Mouse (Mus musculus) embryo, embryonic 11.5 days (tissue): Measurements from ENCODE around the gene Msi2.

Experiments
- DNase-seq: peaks from one replicate; pipeline ENCODE4 v3.0.0-alpha.2; 2012; ENCODE audit warnings: low read depth, low spot score

Msi2 gene

DNA sequence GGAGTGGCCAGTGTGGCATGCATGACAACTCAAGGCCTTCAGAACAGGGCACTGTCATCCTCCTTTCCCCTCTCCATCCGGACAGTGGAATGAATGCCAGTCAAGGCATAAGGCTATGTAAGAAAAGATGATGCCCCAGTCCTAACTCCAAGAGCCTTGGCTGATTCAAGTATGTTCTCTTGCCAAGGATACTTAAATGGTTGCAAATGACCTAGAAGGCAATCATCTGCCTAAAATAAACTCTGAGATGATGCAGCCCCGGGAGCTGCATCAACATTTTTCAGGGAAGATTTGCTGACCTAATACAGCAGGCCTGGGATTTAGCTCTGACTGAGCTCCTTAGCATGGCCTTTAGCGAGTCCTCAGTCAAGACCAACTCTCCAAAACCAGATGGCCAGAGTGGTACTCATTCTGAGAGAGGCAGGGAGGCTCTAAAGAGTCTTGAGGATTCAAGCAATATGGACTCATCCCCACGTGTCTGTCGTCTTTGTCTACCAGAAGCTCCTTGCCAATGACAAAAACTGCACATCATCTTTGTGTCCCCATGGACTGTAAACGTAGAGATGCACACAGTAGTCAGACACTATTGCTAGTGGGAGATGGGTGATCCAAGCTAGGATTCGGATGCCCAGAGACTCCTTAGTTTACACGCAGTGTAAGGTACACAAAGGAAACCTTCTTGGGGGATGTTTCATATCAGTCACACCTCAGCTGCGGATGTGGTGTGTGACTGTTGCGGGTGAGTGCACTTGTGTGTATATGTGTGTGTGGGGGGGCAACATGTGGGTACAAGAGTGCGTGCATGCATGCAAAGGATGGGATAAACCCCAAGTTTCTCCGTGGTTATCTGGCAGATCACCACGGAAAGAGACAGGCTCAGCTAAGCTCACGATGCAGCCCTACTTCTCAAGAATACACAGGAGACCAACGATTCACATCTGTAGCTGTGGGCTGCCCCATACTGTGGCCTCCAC lies 176.4 kb downstream of the Msi2 start:
- no peak for DNase-seq

DNA sequence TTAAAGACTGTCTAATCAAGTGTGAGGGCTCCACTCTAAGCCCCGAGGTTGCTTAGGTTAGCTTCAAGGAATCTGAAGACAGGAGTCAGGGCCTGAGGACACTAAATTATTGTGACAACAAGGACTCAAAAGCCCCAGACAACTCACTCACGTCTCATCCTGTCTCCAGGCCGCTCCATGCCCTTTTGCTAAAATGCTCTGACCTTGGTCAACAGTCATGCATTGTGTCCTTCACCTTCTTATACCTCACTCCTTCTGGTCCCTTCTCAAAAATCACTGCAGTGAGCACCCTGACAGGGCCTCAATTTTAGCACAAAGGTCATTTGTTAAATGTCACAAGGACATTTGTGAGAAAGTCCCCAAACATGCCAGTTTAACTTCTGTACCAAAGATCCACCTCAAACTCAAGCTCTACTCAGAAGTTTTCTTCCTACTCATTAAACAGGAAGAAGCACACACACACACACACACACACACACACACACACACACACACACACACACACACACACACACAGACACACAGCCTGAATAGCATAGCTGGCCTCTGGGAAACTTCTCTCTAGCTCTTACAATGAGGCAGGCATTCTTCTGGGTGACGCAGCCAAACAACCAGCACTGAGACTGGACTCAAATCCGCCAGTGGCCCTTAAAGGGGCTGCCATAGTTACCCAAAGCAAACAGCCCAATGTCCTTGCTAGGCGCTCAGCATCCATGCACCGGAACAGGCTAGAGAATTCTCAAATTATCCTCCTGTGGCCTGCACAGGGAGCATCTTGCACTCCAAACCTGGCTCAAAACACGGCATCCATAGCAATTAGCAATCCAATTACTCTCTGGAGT lies 178.5 kb downstream of the Msi2 start:
- DNase-seq: no peak

DNA sequence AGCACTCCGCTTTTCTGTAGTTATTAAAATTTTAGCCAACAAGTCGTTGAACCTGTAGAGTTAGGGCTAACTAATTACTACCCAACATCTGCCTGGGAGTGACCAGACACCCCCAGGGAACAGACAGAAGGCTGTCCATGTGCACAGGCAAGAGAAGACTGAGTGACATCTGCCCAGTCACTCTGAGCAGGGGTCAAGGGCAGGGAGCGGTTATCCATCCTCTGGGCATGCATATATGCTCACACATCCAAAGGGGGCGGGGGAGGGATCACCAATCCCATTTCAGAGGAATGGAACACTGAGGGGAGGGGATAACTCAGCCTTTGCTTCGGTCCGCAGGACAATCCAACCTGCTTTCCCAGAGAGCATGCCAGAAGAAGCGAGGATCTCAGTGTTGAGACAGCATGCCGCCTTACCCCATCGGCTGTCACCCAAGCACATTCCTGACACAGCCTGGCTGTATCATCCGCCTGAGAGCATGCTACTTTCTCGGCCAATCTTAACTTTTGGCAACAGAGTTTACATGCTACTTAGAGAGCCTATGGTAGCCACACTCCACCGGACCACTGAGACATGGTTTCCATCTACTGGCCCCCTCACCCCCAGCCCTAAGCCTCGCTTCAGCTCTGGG lies 179.5 kb downstream of the Msi2 start:
- DNase-seq: no peak

DNA sequence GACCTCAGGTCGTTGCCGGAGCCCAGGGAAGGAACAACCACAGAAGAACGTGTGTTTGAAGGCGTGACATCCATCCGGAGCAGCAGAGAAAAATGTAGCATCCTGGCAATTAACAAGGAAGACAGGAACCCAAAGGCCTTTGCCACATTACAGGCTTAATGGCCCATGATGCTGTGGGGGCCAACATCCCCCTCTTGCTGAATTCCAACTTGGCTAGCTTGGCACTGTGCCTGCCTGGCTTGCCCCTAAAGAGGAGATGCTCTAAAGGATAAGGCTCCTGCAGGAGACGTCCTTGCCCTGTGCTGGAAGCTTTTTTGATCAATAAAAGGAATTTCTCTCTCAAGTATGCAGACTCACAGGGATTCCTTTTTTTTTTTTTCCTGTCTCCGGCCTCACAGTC lies 181.0 kb downstream of the Msi2 start:
- no peak for DNase-seq

DNA sequence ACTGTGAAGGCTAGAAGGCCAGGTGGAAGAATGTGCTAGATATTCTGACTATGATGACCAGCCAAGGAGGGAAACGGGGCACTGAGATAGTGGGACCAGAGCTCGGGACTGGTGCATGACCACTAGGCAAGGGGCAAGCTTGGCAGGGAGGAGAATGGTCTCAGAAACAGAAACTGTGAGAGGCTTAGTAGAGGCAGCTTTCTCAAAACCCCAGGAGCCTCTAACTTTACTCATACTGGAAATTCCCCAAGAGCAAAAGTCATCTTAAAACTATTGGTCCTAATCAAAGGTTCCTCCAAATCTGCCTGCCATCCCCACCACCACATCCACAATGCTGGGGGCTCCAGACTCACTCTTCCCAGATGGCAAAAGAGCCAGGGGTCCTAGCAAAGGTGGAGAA lies 181.5 kb downstream of the Msi2 start:
- DNase-seq: no peak

DNA sequence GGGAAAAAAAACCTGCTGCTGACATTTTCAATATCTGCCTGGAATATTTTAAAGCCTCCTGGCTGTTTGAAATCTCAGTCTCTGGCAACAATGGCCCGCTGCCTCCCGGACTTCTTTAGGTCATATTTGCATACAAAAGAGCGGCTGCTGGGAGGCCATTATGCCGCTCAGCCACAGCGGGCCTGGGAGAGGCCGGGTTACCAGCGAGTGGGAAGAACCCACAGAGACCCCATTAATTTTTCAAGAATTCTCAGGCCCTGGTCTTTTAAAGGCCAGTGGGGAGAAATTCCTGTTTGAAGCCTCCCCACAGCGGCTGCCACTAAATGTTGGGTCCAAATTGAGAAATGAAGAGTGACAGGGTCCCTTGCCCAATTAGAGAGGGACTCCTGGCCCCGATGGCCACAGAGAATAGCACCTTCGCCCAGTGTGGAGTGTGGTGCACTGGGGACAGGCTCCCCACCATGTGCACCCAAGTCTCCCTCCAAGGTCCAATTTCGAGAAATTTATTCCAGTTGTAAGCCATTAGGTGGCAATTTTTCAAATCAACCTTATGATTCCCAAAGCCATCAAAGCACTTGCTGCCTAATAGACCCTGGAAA lies 183.9 kb downstream of the Msi2 start:
- no peak for DNase-seq

DNA sequence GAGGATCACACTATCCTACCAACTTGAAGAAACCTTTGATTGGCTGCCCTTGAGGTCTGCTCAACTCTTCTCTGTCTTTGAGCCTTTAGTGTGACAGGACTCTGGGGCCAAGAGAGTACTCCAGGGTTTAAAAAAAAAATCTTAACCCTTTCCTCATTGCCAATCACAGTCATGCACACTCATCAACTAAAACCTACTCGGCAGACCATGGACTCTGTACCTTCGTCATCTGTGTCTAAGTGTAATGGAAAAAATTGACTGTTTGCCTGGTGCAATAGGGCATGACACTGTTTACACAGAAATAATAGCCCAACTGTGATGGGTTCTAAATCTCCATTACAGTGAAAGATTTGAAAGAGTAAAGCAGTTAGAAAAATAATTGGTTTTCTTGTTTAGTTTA lies 186.3 kb downstream of the Msi2 start:
- no peak for DNase-seq

DNA sequence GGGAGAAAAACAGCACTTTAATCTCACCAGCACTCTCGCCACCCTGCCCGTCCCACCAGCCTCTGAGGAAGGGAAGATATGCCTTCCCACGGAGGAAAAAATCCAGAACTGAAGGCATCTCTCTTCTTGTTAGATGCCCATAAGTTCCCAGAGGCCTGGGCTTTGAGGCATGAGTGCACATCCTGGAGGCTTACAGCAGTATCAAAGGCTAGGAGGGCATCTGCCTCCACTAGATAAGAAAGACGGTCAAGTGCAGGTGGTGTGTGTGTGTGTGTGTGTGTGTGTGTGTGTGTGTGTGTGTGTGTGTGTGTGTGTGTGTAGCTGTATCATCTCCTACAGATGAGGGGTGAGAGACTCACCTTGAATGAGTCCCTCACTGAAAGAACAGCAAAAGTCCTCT lies 188.3 kb downstream of the Msi2 start:
- DNase-seq: no peak

DNA sequence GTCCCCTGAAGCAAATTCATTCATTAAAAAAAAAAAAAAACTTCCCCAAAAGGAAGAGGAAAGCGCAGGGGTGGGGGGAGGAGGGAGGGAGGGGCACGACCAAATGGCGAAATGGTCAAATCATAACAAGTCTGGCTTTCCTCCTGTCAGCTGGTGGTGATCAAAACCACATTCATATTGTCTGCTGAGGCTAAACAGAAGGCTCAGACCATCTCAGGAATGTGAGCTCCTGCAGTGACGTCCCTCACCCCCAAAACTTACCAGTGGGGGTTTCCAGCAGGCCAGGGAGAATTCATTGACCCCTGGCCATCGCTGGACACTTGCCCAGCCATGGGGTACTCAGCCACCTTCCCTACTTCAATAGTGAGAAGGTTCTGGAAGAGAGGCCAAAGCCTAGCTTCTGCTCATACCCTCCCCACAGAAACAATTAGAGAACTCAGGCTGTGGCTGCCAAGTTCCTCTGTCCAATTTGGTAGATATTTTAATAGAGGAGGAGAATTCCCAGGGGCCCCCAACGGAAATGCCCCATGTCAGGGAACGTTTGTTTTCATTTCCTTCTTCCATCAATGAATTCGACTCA lies 189.7 kb downstream of the Msi2 start:
- DNase-seq: no peak

DNA sequence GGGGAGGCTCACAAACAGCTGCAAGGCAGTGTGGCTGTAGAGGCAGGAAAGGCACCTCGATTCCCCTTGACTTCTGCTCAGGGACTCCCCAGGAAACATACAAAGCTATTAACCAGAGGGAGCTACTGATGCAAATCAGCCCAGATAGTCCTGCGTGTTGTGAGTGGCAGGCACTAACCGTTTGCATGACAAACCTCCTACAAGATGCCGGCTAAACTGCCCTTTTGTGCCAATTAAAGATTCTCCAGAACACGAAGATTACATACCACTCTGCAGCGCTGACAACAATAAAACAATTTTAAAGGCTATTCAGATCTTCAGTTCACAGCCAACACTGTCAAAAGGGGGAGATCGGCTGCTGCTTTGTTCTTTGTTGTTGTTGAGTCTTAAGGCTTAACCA lies 191.6 kb downstream of the Msi2 start:
- no peak for DNase-seq

DNA sequence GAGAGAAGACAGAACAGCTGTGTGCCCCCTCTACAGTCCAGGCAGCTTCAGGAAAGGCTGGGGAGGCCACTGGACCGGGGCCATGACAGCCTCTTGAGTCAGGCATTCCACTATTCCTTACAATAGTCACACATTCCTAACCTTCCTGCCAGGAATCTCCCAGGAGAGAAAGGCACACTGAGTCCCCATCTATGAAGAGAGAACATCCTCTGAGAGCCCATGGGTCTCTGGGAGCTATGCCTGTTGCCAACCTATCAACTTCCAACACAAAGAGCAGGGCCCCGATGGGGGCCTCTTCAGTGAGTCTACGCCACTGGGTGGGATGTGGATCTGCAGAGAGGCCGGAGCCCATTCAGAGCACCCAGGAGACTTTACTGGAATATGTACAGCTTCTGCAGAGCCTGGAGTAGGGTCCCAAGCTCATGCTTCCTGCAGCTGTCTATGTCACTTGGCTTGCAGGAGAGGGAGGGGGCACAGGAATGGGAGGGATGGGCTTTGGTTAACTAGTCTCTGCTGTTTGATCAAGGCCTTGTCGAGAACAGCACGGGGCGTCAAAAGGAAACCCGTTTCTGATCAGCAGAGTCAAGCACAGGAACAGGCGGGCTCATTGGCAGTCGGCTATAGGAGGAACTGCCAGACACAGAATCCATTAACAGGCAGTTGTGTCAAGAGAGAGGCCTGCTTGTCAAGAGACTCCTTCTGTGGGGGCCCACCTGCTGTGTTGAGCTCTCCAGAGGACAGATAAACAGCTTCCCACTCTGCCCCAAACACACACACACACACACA lies 193.3 kb downstream of the Msi2 start:
- no peak for DNase-seq

DNA sequence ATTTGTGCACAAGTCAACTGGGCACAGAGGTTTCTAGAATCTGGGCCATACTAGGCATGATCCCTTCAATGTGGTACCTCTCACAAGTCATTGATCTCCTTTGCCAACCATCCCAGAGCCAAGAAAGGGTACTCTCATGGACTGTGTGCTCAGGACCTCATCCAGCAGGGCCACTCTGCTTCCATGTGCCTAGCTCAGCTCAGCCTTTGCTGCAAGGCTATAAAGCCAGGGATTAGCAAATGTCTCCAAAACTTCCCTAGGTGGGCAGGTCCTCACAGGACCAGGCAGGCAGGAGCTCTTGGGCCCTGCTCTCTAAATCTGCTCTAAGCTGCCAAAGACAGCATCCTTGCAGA lies 193.9 kb downstream of the Msi2 start:
- no peak for DNase-seq

DNA sequence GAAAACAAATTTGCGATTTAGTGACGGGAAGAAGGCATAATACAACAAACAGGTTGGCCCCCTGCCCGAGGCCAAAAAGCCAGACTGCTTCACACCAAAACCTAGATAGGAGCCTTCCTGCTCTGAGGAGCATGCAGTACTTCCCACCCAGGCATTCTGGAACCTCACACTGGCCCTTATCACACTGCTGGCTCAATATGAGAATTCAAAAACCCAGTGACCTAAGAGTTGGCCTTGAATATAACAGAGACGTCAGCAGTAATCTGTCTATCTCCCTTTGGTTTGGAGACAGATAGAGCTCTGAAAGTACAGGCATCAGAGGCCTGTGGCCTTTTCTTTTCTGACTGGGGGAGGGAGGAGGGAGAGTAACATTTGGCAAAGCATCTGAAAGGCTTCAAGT lies 194.4 kb downstream of the Msi2 start:
- no peak for DNase-seq

DNA sequence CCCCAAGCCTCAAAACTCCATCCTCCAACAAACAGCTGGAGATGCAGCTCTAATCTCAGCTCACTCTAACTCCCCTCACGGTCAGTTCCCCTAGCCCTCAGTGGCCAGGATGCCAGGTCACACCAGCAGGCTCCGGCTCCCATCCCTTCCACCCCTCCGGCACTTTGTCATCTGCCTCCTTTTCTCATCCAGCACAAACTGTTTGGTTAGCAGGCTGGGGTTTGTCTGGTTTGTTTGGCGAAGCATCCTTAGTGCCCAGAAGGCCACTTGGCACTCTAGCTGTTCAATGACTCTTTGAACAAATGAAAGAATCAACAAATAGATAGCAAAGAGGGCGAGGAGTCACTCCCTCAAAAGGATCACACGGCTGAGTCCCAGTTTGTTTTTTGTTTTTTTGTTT lies 194.8 kb downstream of the Msi2 start:
- no peak for DNase-seq

DNA sequence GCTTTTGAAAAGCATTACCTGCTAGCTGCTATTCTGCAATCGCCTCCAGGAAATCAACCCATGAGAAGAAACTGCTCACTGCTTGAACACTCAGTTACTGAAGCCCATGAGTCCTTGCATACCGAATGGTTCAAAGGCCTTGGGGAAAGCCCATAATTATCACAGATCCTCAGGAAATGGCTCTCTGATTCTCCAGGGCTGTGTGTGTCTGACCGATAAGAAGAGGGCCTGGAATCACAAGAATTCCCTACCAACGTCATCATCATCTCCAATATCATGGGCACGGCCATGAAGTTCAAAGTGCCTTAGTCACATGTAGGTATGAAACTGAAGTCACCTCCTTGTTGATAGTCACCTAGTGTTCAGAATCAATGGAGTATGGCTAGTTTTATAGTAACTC lies 196.2 kb downstream of the Msi2 start:
- DNase-seq: no peak

DNA sequence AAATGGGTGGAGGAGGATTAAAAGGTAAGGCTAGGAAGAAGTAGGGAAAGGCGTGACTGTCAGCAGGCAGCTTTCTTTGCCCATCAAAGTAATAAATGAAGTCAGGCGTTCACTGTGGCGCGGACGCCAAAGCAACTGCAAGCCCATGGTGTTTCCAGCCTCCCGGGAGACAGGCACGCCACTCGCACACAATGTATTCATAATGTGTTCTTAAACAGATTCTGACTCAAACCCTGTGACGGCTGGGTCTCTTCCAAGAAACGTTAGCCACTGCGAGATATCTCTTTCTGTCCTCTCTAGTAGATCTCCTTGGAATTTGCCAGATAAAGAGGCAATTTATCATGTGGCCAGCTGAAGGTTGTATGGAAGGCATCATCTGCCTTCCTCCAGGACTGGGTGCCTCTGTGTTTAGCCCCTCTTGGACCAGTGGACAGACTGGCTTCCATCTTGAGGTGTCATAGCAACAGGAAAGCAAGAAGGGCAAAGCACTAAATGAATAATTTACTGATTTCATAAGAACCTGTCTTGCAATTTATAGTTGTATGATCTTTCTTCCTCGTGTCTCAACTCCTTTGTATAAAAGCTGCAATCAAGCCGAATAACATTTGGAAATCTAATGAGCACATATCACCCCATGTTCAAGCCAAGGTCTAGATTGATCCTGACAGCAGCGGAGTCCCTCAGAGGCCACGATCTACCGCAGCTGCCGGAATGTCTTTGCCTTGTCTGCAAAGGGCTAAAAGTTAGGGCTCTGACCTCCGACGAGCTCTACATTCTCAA lies 197.2 kb downstream of the Msi2 start:
- DNase-seq: no peak

DNA sequence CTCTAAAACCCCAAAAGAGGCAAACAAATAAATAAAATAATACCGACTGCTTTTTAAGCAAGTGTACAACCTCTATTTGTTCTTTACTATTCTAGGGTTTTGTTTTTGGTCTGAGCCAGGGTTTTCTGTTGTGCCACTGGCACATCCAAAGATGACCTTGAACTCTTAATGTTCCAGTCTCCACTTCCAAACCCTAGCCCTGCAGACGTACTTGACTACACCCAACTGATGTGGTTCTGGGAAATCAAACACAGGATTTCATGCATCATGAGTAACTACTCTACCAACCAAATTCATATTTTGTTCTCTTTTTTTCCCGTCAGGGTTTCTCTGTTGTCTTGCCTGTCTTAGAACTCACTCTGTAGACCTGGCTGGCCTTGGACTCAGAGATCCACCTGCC lies 200.0 kb downstream of the Msi2 start:
- no peak for DNase-seq

DNA sequence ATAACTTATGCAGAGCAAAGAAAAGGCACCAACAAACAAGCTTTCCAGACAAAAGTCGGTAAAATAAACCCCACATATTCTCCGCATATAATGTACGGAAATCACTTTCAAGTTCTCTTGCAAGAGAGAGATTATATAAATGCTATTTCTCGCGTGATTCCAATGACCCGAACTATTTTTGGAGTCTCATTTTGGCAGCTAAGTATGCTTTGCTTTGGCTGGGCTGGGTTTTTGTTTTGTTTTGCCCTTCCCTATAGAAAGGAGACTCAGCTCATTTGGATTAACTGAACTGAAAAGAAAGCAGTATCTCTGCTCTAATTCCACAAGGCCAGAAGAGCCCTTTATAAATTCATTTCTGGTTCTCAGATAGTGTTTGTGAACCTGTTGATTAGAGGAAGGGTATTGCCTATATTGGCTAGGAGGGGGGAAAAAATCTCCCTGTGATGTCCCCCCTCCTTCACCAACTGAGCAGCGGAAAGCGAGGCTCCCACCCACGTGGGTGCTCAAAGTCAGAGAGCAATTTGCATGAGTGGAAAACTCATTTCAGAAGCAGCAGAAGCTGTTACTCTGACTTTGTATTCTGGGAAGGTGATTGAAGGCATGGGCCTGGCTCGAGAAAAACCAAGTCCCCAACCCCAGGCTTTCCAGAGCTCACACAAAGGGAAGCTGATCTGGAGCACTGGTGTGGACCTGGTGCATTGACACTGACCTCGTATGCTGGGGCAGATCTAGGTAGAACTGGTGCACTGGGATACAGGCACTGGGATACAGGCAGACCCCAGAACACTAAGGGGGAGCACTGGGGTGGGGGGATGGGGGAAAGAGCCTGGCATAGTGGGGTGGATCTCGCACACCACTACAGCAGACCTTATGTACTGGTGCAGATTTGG lies 201.5 kb downstream of the Msi2 start:
- DNase-seq: no peak
